Mouse (Mus musculus): ENCODE results near the gene Olfr1121. TPM values are rescaled to one million over a fixed set of nuclear protein-coding genes. Genes with fewer than 3 reads are reported as not detected.
"Not testable (repeated sequence)": the region's sequence is repeated elsewhere in the genome, so short reads cannot be mapped to it uniquely, and the experiment has no call there.

Gene Olfr1121
- total RNA-seq (2021): not detected

DNA sequence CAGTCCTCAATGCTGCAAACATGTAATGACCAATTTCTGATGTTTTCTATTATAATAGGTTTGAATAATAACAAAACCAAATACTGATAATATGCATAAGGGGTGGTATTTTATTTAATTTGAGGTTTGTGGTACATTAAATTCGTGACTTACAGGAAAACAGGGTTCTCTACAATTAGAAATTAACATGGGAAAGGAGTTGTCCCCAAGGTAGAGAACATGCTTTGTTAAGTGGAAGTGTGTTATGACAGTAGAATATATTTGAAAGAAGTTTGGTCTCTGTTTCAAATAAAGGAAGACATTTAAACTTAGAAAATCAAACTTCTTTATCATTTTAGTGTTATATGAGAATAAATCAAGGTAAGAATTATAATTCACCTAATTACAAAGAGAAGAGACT, at the start of gene Olfr1121:
Gene Olfr1121, plus strand, starts transcription at position 301 of the 400 bp plus-strand sequence.
- DNase-seq: no peak

- no peak for DNase-seq
Measured at GRCm38 (mm10) chr2:87354515-87354914, 15.2 kb upstream of the Olfr1121 start, which contains the start of gene Olfr1120. Olfr1120 (plus strand) TSS chr2:87354815.

GRCm38 (mm10) chr2:87360121-87360520, 9.6 kb upstream of the Olfr1121 start:
- DNase-seq: not testable (repeated sequence)

GRCm38 (mm10) chr2:87371726-87372125, 2.0 kb downstream of the Olfr1121 start:
- DNase-seq: no peak

DNA sequence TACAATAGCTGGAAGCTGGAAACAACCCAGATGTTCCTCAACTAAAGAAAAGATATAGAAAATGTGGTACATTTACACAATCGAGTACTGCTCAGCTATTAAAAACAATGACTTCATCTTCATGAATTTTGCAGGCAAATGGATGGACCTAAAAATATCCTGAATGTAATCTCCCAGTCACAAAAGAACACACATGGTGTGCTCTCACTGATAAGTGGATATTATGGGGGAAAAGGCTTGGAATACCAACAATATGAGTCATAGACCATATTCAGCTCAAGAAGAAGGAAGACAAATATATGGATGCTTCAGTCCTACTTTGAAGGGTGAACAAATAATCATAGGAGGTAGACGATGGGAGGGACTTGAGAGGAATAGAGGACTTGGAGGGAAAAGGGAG, 14.2 kb downstream of the Olfr1121 start:
- DNase-seq: no peak

GRCm38 (mm10) chr2:87385549-87385948, 15.9 kb downstream of the Olfr1121 start, which contains the start of gene Olfr1122:
Olfr1122 (plus strand) TSS chr2:87385849.
- no peak for DNase-seq

DNA sequence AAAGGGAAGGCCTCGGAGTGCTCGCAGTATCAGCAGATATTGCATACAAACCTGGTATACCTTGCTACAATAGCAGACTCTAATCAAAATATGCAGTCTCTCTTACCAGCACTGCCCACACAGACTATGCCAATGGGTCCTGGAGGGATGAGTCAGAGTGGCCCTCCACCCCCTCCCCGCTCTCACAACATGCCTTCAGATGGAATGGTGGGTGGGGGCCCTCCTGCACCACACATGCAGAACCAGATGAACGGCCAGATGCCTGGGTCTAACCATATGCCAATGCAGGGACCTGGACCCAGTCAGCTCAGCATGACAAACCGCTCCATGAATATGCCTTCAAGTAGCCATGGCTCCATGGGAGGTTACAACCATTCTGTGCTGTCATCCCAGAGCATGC, 23.9 kb downstream of the Olfr1121 start:
- not testable (repeated sequence) for DNase-seq

GRCm38 (mm10) chr2:87394686-87395085, 25.0 kb downstream of the Olfr1121 start:
- DNase-seq: not testable (repeated sequence)

DNA sequence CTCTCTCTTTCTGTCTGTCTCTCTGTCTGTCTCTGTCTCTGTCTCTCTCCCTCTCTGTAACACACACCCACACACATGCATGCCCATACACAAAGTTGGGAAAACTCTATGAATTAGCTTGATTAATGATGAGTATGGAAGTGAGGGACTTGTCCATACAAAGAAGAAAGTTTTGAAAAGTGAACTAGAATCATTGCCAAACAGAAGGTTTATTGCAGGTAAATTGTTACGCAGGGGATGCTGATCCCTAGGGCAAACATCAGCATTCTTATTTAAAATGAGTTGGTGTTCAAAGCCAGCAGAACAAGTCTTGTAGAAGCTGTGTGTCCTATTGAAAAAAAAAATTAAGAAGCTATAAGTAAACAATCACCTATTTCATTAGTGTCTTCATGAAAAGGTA, 46.6 kb downstream of the Olfr1121 start, which contains the start of gene Olfr1123:
Gene Olfr1123, plus strand, starts transcription at position 301 of the 400 bp plus-strand sequence.
- DNase-seq: no peak

Other genes with a start within 250 kb of the Olfr1121 start
- not detected for gene Olfr1110, start 229.6 kb upstream of the Olfr1121 start, total RNA-seq (2021)
- not detected for gene Olfr1111, start 217.3 kb upstream of the Olfr1121 start, total RNA-seq (2021)
- gene Olfr1112, start 182.1 kb upstream of the Olfr1121 start, total RNA-seq (2021): not detected
- gene Olfr1113, start 160.9 kb upstream of the Olfr1121 start, total RNA-seq (2021): not detected
- gene Olfr1115, start 121.9 kb upstream of the Olfr1121 start, total RNA-seq (2021): not detected
- gene Olfr1116, start 102.4 kb upstream of the Olfr1121 start, total RNA-seq (2021): not detected
- not detected for gene Olfr1118, start 62.3 kb upstream of the Olfr1121 start, total RNA-seq (2021)
- gene Olfr1120, start 15.1 kb upstream of the Olfr1121 start, total RNA-seq (2021): not detected
- gene Olfr1122, start 16.0 kb downstream of the Olfr1121 start, total RNA-seq (2021): not detected
- not detected for gene Olfr1123, start 46.7 kb downstream of the Olfr1121 start, total RNA-seq (2021)
- gene Olfr1124, start 60.4 kb downstream of the Olfr1121 start, total RNA-seq (2021): not detected
- not detected for gene Olfr1126, start 84.1 kb downstream of the Olfr1121 start, total RNA-seq (2021)
- gene Pramel7, start 127.2 kb downstream of the Olfr1121 start, total RNA-seq (2021): not detected
- gene Pramel6, start 136.7 kb downstream of the Olfr1121 start, total RNA-seq (2021): not detected
- gene Olfr153, start 161.9 kb downstream of the Olfr1121 start, total RNA-seq (2021): not detected
- not detected for gene Olfr1128, start 175.6 kb downstream of the Olfr1121 start, total RNA-seq (2021)
- not detected for gene Olfr1129, start 204.0 kb downstream of the Olfr1121 start, total RNA-seq (2021)
- not detected for gene Olfr1130, start 236.3 kb downstream of the Olfr1121 start, total RNA-seq (2021)